Comparison of ENCODE assay signal across 12 mouse cellular contexts in the genomic region with DNA sequence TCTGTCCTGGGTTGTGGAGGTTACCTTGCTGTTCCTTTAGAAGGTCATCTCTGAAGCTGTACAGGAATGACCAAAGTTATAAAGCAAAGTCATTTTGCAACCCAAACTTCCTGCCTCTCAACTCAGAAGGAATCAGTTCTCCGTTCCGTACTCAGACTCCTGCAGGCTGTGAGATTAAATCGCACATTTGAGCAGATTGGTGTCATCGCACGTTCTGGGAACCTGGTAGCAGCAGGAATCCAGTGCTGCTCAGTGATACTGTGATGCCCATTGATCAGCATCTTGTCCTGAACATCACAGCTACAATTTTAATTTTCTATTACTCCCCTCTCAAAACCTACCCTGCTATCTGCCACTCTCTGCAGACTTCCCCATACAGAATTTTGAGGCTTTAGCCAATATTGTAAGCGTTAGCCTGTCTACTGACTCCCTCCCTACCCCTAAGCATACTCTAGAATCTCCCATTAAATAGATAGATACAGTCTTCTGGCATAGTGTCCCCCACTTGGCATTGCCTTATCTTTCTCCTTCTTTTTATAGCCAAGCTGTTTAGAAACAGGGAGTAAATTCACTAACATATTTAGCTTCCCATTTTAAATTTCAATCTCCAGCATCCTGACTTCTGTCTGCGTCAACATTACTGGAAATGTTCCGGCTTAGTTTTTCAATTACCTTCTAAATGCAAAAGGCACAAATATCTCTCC.
"Had no signal": no experiment of that assay in that cellular context is flagged by ENCODE, and none has a peak within 500 bp of the region (broad histone marks: within the 10 kb centered on the region; RNA-seq: fewer than 3 reads in every experiment).

No protein-coding gene starts in this region.

- H3K36me3 ChIP-seq: limb, embryonic 10.5 days; liver, embryonic 13.5 days; midbrain, embryonic 13.5 days; stomach, embryonic 15.5 days had no signal

- H3K4me1 ChIP-seq: limb, embryonic 10.5 days; liver, embryonic 13.5 days; midbrain, embryonic 13.5 days; stomach, embryonic 15.5 days had no signal

- H3K27me3 ChIP-seq: liver, embryonic 13.5 days; midbrain, embryonic 13.5 days; stomach, embryonic 15.5 days had no signal

- DNase-seq: kidney, adult 8-10 months; kidney, postnatal 25 days; liver, embryonic 13.5 days; liver, postnatal 0 days; lung, postnatal 36 days; thymus, adult 2 months; thymus, postnatal 25 days had no signal

- H3K27ac ChIP-seq: left cerebral cortex, adult 2 months; limb, embryonic 10.5 days; liver, embryonic 13.5 days; midbrain, embryonic 13.5 days; stomach, embryonic 15.5 days had no signal

- ATAC-seq: intestine, postnatal 0 days; liver, postnatal 0 days; midbrain, embryonic 13.5 days had no signal

- H3K9ac ChIP-seq: liver, embryonic 13.5 days; liver, postnatal 0 days; midbrain, embryonic 13.5 days; stomach, embryonic 15.5 days had no signal

- H3K4me3 ChIP-seq: left cerebral cortex, adult 2 months; limb, embryonic 10.5 days; liver, embryonic 13.5 days; midbrain, embryonic 13.5 days; stomach, embryonic 15.5 days had no signal

- H3K9me3 ChIP-seq: limb, embryonic 10.5 days; liver, embryonic 13.5 days; midbrain, embryonic 13.5 days; stomach, embryonic 15.5 days had no signal

- H3K4me2 ChIP-seq: liver, embryonic 13.5 days; midbrain, embryonic 13.5 days; stomach, embryonic 15.5 days had no signal
